Mouse (Mus musculus) C2C12 (cell line): ENCODE measurements around the gene Ric8b. TPM values are rescaled to one million over a fixed set of nuclear protein-coding genes. Genes with fewer than 3 reads are reported as not detected.

Source experiments
- H3K27me3 ChIP-seq: one replicate; pipeline ENCODE4 v1.6.1; 2011; ENCODE audit not compliant: control insufficient read depth, insufficient read depth, insufficient read length
- H3K36me3 ChIP-seq: one replicate; pipeline ENCODE4 v1.6.1; 2011; ENCODE audit not compliant: control insufficient read depth, insufficient read depth
- H3K4me3 ChIP-seq: one replicate; pipeline ENCODE4 v1.5.1; 2011; ENCODE audit warnings: mild to moderate bottlenecking, control low read depth; ENCODE audit not compliant: poor library complexity, insufficient read depth, severe bottlenecking
- H3K79me2 ChIP-seq: one replicate; pipeline ENCODE4 v1.6.1; 2011; ENCODE audit not compliant: control insufficient read depth, insufficient read depth
- H3K79me3 ChIP-seq: one replicate; pipeline ENCODE4 v1.6.1; 2011; ENCODE audit warnings: low read depth, control low read depth
- H3ac ChIP-seq: one replicate; pipeline ENCODE3; 2011; ENCODE audit warnings: low read depth; ENCODE audit not compliant: control insufficient read depth, insufficient read length
- CEBPB ChIP-seq: IDR thresholded peaks from one replicate; pipeline ENCODE4 v1.6.1; 2011; ENCODE audit warnings: low read depth, mild to moderate bottlenecking, control low read depth, moderate library complexity
- CTCF ChIP-seq: IDR thresholded peaks from one replicate; pipeline ENCODE4 v1.5.1; 2011; ENCODE audit not compliant: control insufficient read depth, insufficient read depth, insufficient read length
- FOSL1 ChIP-seq: IDR thresholded peaks from one replicate; pipeline ENCODE4 v1.8.0; 2011; ENCODE audit warnings: mild to moderate bottlenecking, low read length; ENCODE audit not compliant: poor library complexity, insufficient read depth, severe bottlenecking
- MAX ChIP-seq: IDR thresholded peaks from one replicate; pipeline ENCODE4 v1.6.1; 2011; ENCODE audit warnings: mild to moderate bottlenecking, control low read depth
- MYOD1 ChIP-seq: IDR thresholded peaks from one replicate; pipeline ENCODE4 v1.6.1; 2011; ENCODE audit warnings: low read depth; ENCODE audit not compliant: control insufficient read depth, insufficient read length
- MYOG ChIP-seq: IDR thresholded peaks from one replicate; pipeline ENCODE4 v1.6.1; 2011; ENCODE audit not compliant: control insufficient read depth, insufficient read length; ENCODE audit errors: extremely low read depth
- USF1 ChIP-seq: IDR thresholded peaks from one replicate; pipeline ENCODE4 v1.6.1; 2011; ENCODE audit warnings: low read depth, mild to moderate bottlenecking, control low read depth, moderate library complexity
- polyA plus RNA-seq: library from polyadenylated mRNA; unstranded; fragments of >200 nt; fragmentation: generic; extraction: Trizol; gene quantifications from one replicate; pipeline ENCODE4 v1.2.1, GENCODE M21; 2012; ENCODE audit warnings: missing spikeins

Ric8b gene
- polyA plus RNA-seq, 1 experiment = 6.4 TPM

DNA sequence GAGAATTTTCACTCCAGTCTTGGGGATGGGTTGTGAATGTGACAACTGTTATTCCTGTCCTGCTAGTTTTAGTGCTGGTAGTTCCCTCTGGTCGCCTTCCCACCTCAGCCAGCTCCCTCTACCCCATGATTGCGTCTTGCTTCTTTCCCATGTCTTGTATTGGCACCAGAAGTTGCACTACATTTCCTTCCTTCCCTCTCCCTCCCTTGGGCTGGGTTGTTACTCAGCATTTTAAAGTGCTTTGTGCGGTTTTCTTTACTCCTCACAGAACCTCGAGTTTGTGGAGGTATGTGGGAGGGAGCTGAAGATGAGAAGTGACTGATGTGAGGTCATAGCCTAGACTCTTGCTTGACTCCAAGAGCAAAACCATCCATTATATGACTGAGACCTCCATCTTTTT is 38.8 kb downstream of the Ric8b start:
- Histone ChIP-seq H3K27me3 (no peaks in the 10 kb centered on the region), H3K79me3 (peaks cover 4% of the 10 kb centered on the region), H3K4me3 (no peak overlapping the region), H3K79me2 (peaks cover 31% of the 10 kb centered on the region), H3ac (no peak overlapping the region), H3K36me3 (peaks cover 32% of the 10 kb centered on the region)
- TF ChIP-seq MAX (no peak), MYOG (no peak), USF1 (no peak), CEBPB (no peak), CTCF (no peak), MYOD1 (no peak), FOSL1 (no peak)

DNA sequence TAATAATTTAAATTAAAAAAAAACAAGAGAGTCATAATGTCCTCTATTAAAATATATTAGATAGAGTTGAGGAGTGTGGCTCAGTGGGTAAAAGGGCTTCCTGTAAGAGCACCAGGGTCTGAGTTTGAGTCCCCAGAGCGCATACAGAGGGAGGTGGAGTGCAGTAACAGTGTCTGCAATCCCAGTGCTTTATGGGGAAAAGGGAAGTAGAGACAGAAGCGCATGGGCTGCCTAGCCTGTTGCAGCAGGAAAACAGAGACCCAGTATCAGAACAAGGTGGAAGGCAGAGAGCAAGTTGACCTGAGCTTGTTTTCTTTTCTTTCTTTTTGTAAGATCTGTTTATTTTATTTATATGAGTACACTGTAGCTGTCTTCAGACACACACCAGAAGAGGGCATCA is 41.2 kb downstream of the Ric8b start:
- Histone ChIP-seq H3K36me3 (peaks cover 29% of the 10 kb centered on the region), H3K4me3 (no peak overlapping the region), H3K79me2 (peaks cover 23% of the 10 kb centered on the region), H3ac (no peak overlapping the region), H3K79me3 (peaks cover 4% of the 10 kb centered on the region), H3K27me3 (no peaks in the 10 kb centered on the region)
- TF ChIP-seq MYOD1 (no peak), CEBPB (no peak), MYOG (no peak)

DNA sequence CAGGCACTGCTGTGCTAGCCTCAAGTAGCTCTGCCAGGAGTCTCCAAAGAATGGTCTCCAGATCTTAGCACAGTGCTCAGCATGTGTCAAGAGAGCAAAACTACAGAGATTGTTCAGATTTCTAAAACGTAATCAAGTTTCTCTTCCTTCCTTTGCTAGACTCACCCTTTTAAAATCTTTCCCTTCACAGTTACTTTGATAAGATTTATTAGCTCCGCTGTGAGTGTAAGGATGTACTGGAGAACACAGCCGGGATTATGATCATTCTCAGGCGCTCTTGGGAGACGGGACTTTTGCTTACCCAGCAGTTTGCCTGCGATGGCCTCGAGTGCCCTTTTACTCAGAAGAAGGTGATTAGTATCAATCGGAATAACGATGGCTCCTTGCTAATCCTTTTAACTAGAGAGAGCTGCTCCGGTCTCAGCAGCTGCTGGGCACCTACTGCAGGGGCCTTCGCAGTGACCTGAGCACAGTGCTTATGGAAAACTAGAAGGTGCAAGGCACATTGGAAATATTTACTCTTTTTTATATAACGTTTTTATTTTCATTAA is 43.0 kb downstream of the Ric8b start:
- Histone ChIP-seq H3K36me3 (peaks cover 35% of the 10 kb centered on the region), H3K27me3 (no peaks in the 10 kb centered on the region), H3ac (no peak overlapping the region), H3K4me3 (no peak overlapping the region), H3K79me3 (no peaks in the 10 kb centered on the region), H3K79me2 (peaks cover 11% of the 10 kb centered on the region)
- TF ChIP-seq MYOD1 (no peak), USF1 (no peak)

DNA sequence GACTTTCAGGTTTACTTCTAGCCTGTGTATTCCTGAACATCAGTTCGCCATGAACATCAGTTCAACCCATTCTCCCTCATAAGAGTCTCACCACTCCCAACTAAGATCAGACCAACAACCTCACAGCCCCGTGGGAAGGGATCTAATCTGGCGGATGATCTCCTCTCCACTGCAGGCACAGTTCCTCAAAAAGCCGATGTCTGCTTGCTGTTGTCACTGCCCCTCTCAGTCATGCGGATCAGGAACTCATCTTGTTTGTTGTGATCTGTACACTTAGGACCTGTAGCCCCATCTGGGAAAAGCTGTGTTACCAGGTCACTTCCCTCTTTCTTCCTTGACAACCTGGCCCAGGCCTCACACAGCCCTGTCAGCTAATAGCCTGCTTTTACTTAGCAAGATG is 45.7 kb downstream of the Ric8b start:
- H3K36me3 ChIP-seq = peaks cover 47% of the 10 kb centered on the region
- H3K79me2 ChIP-seq = no peaks in the 10 kb centered on the region
- H3K27me3 ChIP-seq = no peaks in the 10 kb centered on the region
- H3K79me3 ChIP-seq = no peaks in the 10 kb centered on the region
- no peak overlapping the region for H3K4me3 ChIP-seq
- no peak overlapping the region for H3ac ChIP-seq
- no peak for TF ChIP-seq FOSL1
- TF ChIP-seq CTCF = no peak
- TF ChIP-seq USF1 = no peak
- TF ChIP-seq MYOG = no peak
- TF ChIP-seq MYOD1 = no peak
- no peak for TF ChIP-seq CEBPB
- TF ChIP-seq MAX = no peak

DNA sequence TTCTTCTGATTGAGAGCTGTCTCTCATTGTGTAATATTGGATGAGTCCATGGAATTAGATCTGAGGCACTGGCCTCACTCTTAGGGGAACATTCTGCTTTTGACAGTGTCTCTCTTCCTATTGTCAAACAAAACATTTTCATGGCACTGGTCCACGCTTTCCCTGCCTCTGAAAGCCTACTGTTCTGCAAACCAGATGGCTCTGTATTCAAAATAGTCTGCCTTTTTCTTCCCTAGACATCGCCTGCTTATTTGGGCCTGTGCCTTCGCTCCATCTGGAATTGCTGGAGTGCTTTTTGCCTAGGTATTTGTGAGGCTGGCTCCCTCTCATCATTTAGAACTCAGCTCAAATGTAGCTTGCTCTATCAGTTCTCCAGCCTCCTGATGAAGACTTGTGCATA is 46.3 kb downstream of the Ric8b start:
- H3K36me3 ChIP-seq = peaks cover 51% of the 10 kb centered on the region
- no peaks in the 10 kb centered on the region for H3K79me3 ChIP-seq
- TF ChIP-seq MYOD1 (no peak), USF1 (no peak), FOSL1 (no peak), CTCF (no peak), CEBPB (no peak), MYOG (no peak), MAX (no peak)
- H3K79me2 ChIP-seq = no peaks in the 10 kb centered on the region
- no peaks in the 10 kb centered on the region for H3K27me3 ChIP-seq
- no peak overlapping the region for H3ac ChIP-seq
- no peak overlapping the region for H3K4me3 ChIP-seq

DNA sequence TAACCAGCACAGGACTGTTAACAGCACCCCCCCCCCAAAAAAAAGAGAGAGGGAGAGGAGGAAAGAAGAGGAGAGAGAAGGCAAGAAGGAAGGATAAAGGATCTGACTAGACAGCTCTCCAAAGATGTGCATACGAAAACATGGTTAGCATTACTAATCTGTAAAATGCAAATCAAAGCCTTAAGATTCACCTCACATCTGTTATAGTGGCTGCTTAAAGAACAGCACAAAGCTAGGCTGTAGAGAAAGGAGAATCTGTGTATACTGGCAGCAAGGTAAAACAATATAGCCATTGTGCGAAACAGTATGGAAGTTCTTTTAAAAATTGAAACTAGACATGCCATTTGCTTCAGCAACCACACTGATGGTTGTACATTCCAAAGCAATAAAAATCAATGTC is 49.1 kb downstream of the Ric8b start:
- H3ac ChIP-seq = no peak overlapping the region
- no peaks in the 10 kb centered on the region for H3K79me2 ChIP-seq
- H3K36me3 ChIP-seq = peaks cover 46% of the 10 kb centered on the region
- H3K4me3 ChIP-seq = no peak overlapping the region
- TF ChIP-seq CTCF = no peak
- TF ChIP-seq MYOG = no peak
- no peak for TF ChIP-seq CEBPB
- no peak for TF ChIP-seq FOSL1
- TF ChIP-seq MYOD1 = no peak
- no peak for TF ChIP-seq MAX
- TF ChIP-seq USF1 = no peak
- no peaks in the 10 kb centered on the region for H3K79me3 ChIP-seq
- no peaks in the 10 kb centered on the region for H3K27me3 ChIP-seq

DNA sequence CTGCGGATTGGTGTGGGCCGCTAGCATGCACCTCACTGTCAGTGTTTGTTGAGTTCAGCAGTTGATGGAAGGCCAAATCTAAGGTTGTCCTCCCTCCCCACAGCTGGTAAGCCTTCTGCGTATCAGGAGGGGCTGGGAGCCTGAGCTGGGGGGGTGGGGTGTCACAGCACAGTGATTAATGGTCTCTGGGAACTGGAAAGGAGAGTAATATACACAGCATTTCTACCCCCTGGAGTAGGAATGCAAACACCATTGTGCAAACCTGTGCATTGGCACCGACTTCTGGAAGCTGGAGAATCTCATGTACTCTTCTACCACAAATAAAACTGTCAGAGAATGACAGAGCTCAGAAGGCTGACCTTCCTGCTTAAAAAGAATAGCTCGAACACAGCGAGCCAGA is 50.2 kb downstream of the Ric8b start:
- Histone ChIP-seq H3K36me3 (peaks cover 41% of the 10 kb centered on the region), H3ac (no peak overlapping the region), H3K4me3 (no peak overlapping the region), H3K27me3 (no peaks in the 10 kb centered on the region), H3K79me3 (no peaks in the 10 kb centered on the region), H3K79me2 (no peaks in the 10 kb centered on the region)
- TF ChIP-seq FOSL1 = no peak
- TF ChIP-seq CTCF = no peak
- no peak for TF ChIP-seq USF1
- no peak for TF ChIP-seq MYOD1
- no peak for TF ChIP-seq MAX
- TF ChIP-seq CEBPB = no peak
- no peak for TF ChIP-seq MYOG
